Mouse (Mus musculus) layer of hippocampus, postnatal 14 days (tissue): ENCODE data around the gene Hnrnpa1. TPM values are rescaled to one million over a fixed set of nuclear protein-coding genes. Genes with fewer than 3 reads are reported as not detected.

ENCODE experiments used
- DNase-seq, 2 experiments: peaks; one replicate each; pipeline ENCODE4 v3.0.0; 2021 to 2022; ENCODE audit warnings: low spot score in 2 of 2, mixed read lengths in 1 of 2
- long read RNA-seq, 2 experiments: library from polyadenylated mRNA; stranded (forward); transcript quantifications; one replicate each; pipeline ENCODE4 v2.0.0; 2021
- total RNA-seq, 2 experiments: library from RNA; stranded (reverse); gene quantifications; 2 replicates each; pipeline ENCODE4 v1.2.3; 2021

The Hnrnpa1 gene
- total RNA-seq, result 100 to 1,000 TPM; 297 to 307 TPM
- long read RNA-seq, experiment 1, transcript Hnrnpa1-203 (11 exons, 1,283 nt), result minor isoform, 16 of 174 reads
- long read RNA-seq, experiment 1, transcript Hnrnpa1-202 (10 exons, 1,737 nt), result major isoform, 108 of 174 reads
- long read RNA-seq, experiment 1, transcript Hnrnpa1-201 (11 exons, 1,918 nt), result minor isoform, 28 of 174 reads
- long read RNA-seq, experiment 1, partial matches to known transcripts, result 5 of 174 reads
- long read RNA-seq, experiment 1, other reads (novel, unspliced or antisense), result 17 of 174 reads
- long read RNA-seq, experiment 2, transcript Hnrnpa1-201 (11 exons, 1,918 nt), result minor isoform, 25 of 228 reads
- long read RNA-seq, experiment 2, transcript Hnrnpa1-202 (10 exons, 1,737 nt), result major isoform, 161 of 228 reads
- long read RNA-seq, experiment 2, partial matches to known transcripts, result 20 of 228 reads
- long read RNA-seq, experiment 2, other reads (novel, unspliced or antisense), result 18 of 228 reads

DNA sequence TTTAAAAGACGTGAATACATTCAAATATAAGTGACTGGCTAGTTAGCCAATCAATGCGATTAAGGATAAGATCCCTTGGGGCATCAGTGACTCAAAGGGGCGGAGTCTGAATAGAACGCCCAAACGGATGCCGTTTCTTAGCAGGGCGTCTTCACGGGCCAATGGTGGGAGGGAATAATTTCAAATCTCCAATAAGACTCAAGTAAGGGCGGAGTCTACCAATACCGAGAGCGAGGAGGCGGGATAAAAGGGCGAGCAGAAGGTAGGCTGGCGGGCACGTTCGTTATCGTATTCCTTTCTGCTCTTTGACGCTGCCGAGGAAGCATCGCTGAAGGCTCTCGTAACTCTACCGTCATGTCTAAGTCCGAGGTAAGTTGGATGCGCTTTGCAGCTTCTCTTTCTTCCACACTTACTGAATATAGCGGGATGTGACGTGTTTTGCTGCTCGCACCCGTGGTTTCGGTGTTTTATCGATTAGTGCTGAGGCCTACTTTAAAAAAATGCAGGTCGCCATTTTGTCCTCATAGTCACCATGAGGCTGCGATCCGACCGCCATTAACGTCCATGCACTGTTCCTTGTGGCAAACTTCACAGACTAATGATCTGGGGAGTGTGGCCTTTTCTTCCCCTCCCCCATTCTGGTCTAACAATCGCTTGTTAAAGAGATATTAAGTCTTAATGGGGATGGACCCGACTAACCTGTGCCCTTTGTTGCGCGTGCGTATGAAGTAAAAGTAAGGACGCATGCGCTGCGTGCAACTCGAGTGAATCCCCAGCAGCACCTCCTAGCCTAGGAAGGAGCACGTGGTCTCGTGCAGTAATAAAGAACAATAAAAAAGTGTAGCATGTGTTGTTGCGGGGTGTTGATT lies at the start of gene Hnrnpa1:
Gene Hnrnpa1 (plus strand): TSS at position 273 of the 869 bp plus-strand sequence.
- DNase-seq, result peak; percentile 93 to 98

DNA sequence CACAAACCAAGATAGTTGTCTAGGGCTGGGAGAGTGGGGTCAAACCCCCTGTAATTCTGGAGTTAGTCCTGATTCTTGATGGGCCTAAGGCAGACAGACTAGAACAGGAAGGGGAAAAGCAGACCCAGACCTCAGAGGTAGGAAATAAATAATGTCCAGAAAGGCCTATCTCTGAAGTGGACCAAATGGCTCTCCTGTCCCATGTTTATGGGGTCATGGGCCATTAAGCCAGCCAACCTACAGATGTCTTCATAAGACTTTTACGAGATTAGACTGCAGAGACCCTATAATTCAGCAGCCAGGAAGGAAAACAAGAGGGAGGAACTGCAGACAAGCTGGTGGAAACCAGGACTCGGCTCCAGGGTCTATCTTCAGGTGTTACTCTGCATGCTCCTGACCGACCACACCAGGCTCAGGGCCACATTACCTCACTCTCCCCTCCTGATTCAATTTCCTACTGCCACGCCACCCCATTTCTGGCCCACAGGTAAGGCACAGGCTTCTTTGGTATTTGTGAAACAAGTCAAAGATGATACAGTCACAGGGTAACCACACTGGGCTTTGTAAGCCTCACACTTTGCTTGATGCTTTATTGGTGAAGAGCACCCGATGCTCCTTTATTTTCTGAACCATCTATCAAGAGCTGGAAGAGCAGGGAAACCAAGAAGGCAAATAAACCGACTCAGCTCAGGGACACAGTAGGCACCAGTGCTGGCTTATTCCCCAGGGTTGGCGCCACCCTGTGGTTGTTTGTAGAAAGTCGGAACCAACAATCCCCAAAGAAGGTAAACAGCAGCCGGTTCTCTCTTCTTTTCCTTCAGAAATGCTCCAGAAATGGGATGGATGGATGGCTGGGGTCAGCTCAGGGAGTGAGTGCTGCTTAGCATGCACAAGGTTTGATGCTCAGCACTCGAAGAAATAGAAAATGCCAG lies 49.4 kb upstream of the Hnrnpa1 start:
- DNase-seq, result peak in 1 of 2 experiments; percentile 51

DNA sequence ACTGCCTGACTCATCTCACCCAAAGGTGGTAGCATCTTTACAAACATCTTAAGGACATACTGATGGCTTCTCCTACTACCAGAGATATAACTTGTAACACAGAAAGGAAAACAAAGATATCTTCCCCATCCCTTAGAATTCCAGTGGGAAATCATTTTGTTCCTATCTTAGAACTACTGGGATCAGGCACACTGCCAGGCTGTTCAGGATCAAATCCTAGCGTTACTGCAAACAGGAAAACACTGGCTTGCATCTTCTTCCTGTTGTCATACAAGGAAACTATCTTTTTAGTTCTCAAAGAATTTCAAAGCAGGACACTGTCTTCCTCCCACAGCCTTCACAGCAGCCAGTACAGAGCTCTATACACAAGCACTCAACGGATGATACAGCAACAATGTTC lies 46.6 kb upstream of the Hnrnpa1 start:
- DNase-seq, result no peak

DNA sequence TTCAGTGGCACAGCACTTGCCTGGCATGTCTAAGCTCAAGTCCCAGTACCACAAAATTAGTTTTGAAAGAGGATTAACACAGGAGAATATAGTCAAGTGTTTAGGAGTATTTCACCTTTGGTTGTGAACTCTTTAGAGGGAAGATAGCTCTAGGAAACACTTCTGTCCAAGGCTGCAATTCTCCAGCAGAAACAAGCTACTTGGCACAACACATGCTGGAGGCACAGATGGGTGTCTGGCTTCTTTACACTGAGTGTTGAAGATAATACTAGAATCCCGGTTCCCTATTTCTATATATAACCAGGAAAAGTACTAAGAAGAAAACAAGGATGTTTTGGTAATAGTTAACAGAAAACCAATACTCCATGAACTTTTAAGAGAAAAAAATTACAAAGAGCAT lies 43.4 kb upstream of the Hnrnpa1 start:
- DNase-seq, result no peak

DNA sequence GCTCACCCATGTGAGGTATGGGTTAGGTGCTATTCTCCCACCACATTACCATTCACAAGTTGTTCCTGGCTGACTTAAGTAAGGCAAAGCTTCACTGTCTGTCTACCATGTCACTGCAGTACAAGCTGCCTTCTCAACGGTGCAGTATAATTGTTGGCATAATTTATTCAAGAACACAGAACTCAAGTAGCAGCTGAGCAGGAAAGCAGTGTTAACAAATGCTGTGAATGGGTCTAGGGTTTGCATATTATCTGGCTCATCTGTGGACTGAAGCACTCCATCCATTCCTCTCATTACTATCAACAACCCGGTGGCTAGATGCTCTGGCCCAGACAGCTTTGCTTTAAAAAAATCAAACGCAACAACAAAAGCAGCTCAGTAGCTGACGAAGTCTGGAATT lies 42.4 kb upstream of the Hnrnpa1 start:
- DNase-seq, result no peak

DNA sequence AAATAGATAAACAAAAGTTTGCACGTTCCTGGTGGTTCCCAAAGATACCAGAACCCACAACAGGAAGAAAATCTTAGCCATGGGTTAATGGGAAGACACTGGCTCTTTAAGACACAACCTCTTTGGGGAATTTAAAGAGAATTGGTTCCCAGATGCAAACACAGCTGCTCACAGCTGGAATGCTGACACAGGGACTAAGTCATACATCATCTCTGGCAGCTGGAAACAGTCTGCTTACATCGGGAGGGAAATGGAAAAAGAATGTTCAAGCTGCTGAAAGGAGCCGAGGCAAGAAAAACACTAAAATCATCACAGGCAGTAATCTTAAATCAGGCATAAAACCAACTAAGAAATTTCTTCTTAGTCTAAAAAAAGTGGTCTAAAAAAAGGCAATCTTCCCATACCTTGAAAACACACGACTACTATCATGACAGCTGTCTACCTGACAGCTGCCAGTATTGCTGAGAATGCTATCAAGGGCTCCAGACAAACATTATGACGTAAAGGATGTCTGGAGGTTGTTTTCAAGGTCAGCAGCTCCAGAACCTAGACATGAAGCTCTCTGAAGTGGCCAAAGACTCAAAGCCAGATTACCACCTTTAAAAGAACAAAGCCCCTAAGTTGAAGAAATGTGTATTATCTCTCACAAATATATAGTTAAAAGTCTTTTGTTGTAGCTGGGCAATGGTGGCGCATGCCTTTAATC lies 38.0 kb upstream of the Hnrnpa1 start:
- no peak for DNase-seq

DNA sequence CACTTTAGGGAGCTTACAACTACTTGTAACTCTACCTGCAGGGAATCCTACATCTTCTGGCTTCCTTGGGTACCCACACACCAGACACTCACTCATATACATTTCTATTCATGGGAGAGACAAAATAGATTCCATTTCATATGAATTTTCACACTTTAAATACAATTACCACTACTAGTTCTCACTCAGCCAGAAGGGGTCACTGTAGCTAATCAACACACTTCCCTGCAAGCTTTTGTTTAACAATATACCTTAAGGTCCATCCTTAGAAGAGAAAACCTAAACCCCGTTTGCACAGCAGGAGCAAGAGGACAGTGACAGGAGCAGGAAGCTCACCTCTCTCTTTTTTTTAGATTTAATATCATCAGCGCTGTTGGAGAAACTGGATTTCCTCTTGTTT lies 35.1 kb upstream of the Hnrnpa1 start:
- no peak for DNase-seq

DNA sequence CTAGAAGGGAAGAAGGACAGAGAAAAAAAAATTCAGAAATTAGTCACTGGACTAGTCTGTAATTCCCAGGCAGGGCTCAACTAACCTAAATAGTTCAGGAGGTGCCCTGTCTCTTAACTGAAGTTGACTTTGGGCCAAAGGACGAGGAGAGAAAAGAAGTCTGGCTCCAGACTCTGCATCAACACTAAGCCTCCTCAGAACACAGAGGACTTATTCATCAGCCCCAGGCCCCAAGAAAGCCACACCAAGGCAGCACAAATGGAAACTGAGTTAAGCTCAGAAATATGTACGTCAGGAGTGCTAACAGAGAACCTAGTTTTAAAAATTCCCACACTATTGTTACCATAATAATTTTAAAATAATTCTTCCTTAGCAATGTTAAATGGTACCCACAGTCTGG lies 26.1 kb upstream of the Hnrnpa1 start:
- peak in 1 of 2 experiments; percentile 39 for DNase-seq

DNA sequence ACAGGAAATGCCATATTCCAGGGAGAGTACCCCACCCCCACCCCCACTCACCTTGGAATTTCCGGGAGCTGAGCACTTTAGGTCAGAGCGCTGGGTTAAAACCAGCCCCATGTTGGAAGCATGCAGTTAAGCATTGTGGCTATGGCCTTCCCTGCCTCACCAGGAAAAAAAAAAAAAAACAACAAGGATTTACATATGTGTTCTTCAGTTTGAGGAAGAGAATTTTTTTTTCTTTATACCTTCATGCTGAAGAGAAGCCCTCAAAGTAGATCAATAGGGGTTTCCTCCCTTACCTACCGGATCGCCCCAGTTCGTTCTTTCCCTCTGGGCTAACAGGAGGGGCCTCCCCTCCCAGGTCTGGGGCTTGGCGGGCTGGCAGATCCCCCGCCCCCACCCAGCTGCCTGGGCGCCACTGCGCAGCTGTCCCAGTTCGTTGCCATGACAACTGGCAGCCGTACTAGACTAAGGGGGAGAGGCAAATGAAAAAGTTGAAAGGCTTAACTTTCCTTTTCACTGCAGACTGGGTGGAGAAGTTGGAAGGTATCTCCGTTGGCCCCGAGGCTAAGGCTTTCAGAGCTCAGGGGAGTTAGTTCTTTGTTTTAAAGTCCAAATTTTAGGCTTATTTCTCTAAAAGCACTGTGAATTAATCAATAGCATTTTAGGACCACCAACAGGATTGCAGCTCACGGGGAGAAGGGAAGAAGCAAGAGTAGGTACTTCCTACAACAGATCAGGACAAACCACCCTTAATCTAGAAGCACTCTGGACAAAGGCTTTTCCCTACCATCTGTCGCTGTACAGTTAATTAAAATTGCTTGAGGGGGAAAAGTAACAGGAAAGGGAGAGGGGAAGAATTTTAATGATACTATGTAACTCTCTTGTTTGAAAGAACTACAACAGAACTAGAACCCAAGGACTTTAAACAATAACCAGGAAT lies 25.0 kb upstream of the Hnrnpa1 start:
- DNase-seq, result peak; percentile 88 to 92

DNA sequence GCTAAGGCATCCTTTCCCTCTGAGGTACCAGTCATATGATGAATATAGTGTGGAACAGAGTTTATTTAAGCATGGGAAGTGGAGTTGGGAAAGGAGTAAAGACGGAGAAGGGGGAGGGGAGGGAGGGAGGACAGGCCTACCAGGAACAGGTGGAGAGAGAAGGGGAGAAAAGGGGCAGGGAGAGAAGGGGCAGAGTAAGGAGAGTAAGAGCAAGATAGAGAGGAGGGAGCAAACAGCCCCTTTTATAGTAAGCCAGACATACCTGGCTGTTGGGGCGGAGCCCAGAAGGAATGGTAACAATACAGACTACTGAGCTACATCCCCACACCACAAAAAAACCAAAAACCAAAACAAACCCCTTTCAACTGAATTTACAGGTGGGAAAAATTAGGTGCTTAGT lies 24.2 kb upstream of the Hnrnpa1 start:
- no peak for DNase-seq

DNA sequence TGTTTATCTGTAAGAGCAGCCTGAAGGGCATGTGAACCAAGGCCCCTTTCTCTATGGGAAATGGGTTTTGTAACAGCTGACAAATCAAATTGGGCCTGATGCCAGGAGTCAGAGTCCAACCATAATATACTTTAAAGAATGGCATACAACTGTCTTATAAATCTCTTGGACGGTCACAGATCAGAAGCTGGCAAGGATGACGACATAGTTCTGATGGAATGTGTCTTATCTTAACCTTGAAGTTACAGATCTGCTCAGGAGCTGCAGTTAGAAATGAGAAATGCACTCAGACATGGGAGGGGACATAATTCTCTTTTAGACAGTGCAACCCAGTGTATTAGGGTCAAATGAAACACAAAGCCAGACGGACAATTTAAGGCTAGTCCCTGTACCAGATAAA lies 19.4 kb upstream of the Hnrnpa1 start:
- no peak for DNase-seq

DNA sequence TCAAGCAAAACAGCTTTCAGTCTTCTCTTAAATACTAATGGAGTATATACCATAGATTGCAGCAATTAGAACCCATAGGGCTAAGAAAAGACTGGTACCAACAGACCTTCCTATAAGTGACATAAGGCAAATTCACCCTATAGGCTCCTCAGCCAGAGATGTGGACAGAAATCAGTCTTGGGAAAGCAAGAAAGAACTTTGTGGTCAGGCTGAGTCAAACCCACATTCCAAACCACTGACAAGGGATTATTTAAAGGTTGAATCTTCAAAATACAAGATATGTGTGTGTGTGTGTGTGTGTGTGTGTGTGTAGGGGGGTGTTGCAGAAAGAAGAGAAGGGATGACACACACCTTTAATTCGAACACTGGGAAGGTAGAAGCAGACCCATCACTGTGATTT lies 18.8 kb upstream of the Hnrnpa1 start:
- DNase-seq, result no peak

DNA sequence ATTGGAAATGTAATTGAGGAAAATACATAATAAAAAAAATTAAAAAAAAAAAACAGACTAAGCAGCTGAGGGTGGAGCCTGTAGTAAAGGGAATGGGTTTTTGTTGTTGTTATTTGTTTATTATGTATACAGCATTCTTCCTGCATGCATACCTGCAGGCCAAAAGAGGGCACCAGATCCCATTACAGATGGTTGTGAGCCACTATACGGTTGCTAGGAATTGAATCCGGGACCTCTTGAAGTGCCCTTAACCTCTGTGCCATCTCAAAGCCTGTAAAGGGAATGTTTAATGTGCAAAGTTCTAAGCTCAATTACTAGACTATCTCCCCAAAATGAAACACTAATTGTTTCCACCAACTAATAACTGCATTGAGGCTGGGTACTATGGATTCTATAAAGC lies 16.1 kb upstream of the Hnrnpa1 start:
- DNase-seq, result no peak

DNA sequence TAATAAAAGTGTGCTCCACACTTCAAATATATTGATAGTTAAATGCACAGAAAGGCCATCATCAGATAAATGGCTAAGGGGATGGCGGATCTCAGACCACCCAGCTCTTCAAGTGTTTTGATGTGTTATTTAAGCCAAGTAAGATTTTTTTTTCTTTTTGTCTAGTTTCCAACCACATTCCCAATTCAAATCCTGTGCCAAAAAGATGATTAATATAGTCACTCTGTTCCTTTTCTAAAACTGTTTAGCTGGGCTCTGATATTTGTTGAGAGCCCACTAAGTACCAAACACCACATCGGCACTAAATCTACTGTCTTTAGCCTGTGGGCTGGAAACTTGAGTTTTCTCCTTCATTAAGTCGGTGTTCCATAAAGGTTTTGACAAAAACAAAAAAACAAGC lies 13.2 kb upstream of the Hnrnpa1 start:
- DNase-seq, result no peak

DNA sequence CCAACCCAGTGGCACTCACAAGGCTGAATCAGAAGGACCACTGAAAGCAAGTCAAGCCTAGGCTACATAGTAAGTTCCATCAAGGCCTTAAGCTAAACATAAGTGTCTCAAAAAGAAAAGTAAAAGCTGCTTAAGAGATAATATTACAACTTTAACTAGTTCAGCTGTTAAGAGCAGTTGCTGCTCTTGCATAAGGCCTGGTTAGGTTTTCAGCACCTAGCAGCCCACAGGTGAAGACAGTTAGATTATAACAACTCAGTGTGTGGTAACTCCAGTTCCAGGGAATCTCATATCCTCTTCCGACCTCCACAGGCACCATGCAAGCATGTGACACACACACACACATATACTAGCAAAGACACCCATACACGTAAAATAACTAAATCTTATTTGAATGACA lies 12.7 kb upstream of the Hnrnpa1 start:
- DNase-seq, result no peak

DNA sequence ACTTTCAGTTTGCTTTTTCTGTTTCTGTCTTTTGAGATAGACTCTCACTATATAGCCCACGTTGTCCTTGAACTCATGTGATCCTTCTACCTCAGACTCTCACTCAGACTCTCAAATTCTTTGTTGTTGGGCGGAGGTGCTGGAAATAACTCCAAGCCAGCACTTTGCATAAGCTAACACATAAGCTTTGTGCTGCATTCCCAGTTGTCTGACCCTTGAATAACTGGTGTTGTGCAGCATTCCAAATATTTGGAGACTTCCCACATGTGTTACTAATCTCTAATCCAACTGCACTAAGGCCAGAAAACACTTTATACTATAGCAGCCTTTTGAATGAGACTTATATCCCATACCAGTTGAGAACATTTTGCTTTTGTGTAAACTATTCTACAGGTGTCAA lies 11.3 kb upstream of the Hnrnpa1 start:
- no peak for DNase-seq

DNA sequence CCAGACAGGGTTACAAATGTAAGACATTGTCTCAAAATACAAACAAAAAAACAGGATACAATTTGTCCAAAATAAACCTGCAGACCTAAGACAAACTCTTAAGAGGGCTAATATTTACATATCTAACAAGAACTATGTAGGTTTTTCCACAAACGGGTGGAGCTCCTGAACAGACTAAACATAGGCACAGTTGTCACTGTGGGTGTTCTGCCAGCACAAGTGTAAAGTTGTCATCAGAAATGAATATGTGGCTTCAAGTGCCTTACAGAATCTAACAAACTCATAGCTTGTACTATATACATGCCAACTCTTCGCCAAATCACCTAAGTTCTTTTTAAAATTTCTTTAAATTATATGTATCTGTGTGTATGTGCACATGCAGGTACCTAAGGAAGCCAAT lies 7.1 kb upstream of the Hnrnpa1 start:
- no peak for DNase-seq

DNA sequence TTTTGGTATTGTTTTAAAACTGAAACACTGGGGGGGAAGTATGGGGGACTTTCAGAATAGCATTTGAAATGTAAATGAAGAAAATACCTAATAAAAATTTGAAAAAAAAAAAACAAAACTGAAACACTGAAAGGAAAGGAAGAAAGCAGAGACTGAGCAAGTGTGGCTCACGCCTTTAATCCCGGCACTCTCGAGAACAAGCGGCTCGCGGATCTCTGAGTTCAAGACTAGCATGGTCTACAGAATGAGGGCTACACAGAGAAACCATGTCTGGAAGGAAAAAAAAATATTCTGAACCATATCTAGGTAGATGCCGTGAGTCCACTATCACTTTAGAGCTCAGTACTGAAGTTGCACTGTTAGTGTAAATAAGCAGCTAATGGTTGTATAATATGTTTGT lies 2.9 kb upstream of the Hnrnpa1 start:
- no peak for DNase-seq

DNA sequence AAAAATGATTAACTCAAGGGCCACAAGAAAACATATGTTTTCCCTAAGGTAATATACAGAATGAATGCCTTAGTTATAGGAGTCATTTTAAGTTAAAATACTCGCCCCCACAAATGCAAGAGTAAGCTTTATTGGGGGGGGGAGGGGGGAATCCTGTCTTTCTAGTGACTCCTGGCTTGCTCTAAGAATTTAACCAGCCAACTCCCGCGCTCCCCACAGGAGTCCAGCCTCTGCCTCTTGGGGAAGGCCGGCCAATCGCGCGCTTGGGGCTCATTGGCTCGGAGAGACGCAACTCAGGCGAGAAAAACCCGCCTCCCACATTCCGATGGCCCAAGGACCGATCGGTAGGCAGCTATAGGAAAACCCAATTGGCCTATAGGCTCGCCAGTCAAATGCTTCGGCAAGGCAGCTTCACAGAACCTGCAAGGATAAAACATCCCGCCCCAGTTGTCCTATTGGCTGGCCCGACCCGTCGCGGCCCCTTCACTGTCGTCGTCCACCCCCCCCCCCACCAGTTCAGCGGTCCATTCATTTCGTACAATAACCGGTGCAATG lies 1.0 kb upstream of the Hnrnpa1 start:
- peak; percentile 85 to 96 for DNase-seq
